Mouse (Mus musculus) neural tube, embryonic 12.5 days (tissue): ENCODE data around the gene Cfdp1. TPM values are rescaled to one million over a fixed set of nuclear protein-coding genes. Genes with fewer than 3 reads are reported as not detected.

Experiments used
- ATAC-seq: fragments of 200-750 bp; cut with Nextera tagmentation; 2 replicates; pipeline ENCODE4 v1.8.0; 2017; ENCODE audit warnings: low read depth, mild to moderate bottlenecking, moderate TSS enrichment, moderate library complexity; ENCODE audit not compliant: low FRiP score
- H3K27ac ChIP-seq: fragments of 300-500 bp; sonication (generic); 2 replicates; pipeline ENCODE4 v1.5.1; 2016
- H3K27me3 ChIP-seq: fragments of 300-500 bp; sonication (generic); replicated peaks from 2 replicates; pipeline ENCODE4 v1.6.1; 2016; ENCODE audit warnings: mild to moderate bottlenecking
- H3K36me3 ChIP-seq: fragments of 300-500 bp; sonication (generic); 2 replicates; pipeline ENCODE4 v1.6.1; 2016; ENCODE audit warnings: mild to moderate bottlenecking
- H3K4me1 ChIP-seq: fragments of 300-500 bp; sonication (generic); 2 replicates; pipeline ENCODE4 v1.6.1; 2016
- H3K4me2 ChIP-seq: fragments of 300-500 bp; sonication (generic); replicated peaks from 2 replicates; pipeline ENCODE4 v1.6.1; 2016; ENCODE audit warnings: mild to moderate bottlenecking
- H3K4me3 ChIP-seq: fragments of 300-500 bp; sonication (generic); 2 replicates; pipeline ENCODE4 v1.5.1; 2016
- H3K9ac ChIP-seq: fragments of 300-500 bp; sonication (generic); 2 replicates; pipeline ENCODE4 v1.6.1; 2016; ENCODE audit warnings: mild to moderate bottlenecking
- H3K9me3 ChIP-seq: fragments of 300-500 bp; sonication (generic); 2 replicates; pipeline ENCODE4 v1.6.1; 2016; ENCODE audit warnings: mild to moderate bottlenecking
- WGBS: fragments of 180-500 bp; shearing (Covaris S2); methylation state at CpG from one replicate; pipeline ENCODE4 v1.1.7; 2016; 5-methylcytosine and 5-hydroxymethylcytosine counted together
- polyA plus RNA-seq: library from polyadenylated mRNA; unstranded; fragments of >200 nt; fragmentation: Nextera tagmentation; extraction: Ambion mirVana; gene quantifications from 2 replicates; pipeline ENCODE4 v1.2.1, GENCODE M21; 2016

Gene Cfdp1
- polyA plus RNA-seq, 1 experiment from 2014 or later = 201 TPM

GRCm38 (mm10) chr8:111733581-111734243, 120.4 kb downstream of the Cfdp1 start:
- H3K9me3 ChIP-seq = no peaks in the 10 kb centered on the region
- H3K4me3 ChIP-seq = no peak overlapping the region
- H3K27me3 ChIP-seq = no peaks in the 10 kb centered on the region
- H3K27ac ChIP-seq = no peak overlapping the region
- WGBS = 4% methylated on average over 5 of the region's 5 CpGs
- peak overlapping the region; percentile 26; the same call in 1 of the 2 replicates for H3K9ac ChIP-seq
- no peaks in the 10 kb centered on the region for H3K36me3 ChIP-seq
- peaks cover 92% of the 10 kb centered on the region for H3K4me1 ChIP-seq
- peak overlapping the region; percentile 14; the same call in 1 of the 2 replicates for H3K4me2 ChIP-seq
- ATAC-seq = no peak

- H3K27ac ChIP-seq = peak overlapping the region; percentile 57
- peak overlapping the region; percentile 91 for H3K4me2 ChIP-seq
- H3K36me3 ChIP-seq = no peaks in the 10 kb centered on the region
- H3K9me3 ChIP-seq = no peaks in the 10 kb centered on the region
- H3K4me1 ChIP-seq = peaks cover 89% of the 10 kb centered on the region
- 33% methylated on average over 10 of the region's 10 CpGs for WGBS
- H3K4me3 ChIP-seq = peak overlapping the region; percentile 71
- ATAC-seq = peak; percentile 35; the same call in 1 of the 2 replicates
- H3K27me3 ChIP-seq = no peaks in the 10 kb centered on the region
- H3K9ac ChIP-seq = peak overlapping the region; percentile 40
These were observed 121.5 kb downstream of the Cfdp1 start for GRCm38 (mm10) chr8:111732406-111733085.

DNA sequence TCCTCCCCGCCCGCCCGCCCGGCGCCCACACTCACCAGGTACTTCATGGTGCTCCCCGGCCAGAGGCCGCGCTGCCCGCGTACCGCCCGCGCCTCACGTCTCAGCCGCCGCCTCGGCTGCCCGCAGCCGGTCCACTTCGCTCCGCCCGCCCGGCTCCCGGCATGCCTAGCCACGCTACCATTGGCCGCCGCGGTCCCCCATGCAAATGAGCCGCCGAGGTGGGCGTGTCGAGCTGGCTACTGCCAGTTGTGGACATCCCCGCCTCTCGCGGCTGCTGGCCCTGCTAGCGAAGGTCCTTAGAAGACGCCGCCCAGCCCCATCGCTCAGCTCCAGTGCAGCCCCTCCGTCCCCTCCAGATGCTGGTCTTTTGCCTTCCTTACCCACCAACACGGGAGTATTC, 122.1 kb downstream of the Cfdp1 start:
- Histone ChIP-seq H3K27me3 (no peaks in the 10 kb centered on the region), H3K9me3 (no peaks in the 10 kb centered on the region), H3K27ac (peak overlapping the region; percentile 57; the same call in 1 of the 2 replicates), H3K4me3 (peak overlapping the region; percentile 71), H3K4me2 (peak overlapping the region; percentile 91), H3K36me3 (no peaks in the 10 kb centered on the region), H3K4me1 (peaks cover 88% of the 10 kb centered on the region), H3K9ac (peak overlapping the region; percentile 89)
- ATAC-seq = peak; percentile 92
- 1% methylated on average over 40 of the region's 41 CpGs for WGBS

GRCm38 (mm10) chr8:111731231-111731977, 122.7 kb downstream of the Cfdp1 start:
- H3K4me3 ChIP-seq = peak overlapping the region; percentile 71
- H3K4me2 ChIP-seq = peak overlapping the region; percentile 91
- ATAC-seq = peak; percentile 22
- 1% methylated on average over 39 of the region's 39 CpGs for WGBS
- H3K4me1 ChIP-seq = peaks cover 88% of the 10 kb centered on the region
- no peaks in the 10 kb centered on the region for H3K27me3 ChIP-seq
- peak overlapping the region; percentile 89 for H3K9ac ChIP-seq
- H3K36me3 ChIP-seq = no peaks in the 10 kb centered on the region
- H3K27ac ChIP-seq = 0 out of 2 replicates have a peak overlapping the region, but pooled peaks have one; percentile 42
- no peaks in the 10 kb centered on the region for H3K9me3 ChIP-seq

DNA sequence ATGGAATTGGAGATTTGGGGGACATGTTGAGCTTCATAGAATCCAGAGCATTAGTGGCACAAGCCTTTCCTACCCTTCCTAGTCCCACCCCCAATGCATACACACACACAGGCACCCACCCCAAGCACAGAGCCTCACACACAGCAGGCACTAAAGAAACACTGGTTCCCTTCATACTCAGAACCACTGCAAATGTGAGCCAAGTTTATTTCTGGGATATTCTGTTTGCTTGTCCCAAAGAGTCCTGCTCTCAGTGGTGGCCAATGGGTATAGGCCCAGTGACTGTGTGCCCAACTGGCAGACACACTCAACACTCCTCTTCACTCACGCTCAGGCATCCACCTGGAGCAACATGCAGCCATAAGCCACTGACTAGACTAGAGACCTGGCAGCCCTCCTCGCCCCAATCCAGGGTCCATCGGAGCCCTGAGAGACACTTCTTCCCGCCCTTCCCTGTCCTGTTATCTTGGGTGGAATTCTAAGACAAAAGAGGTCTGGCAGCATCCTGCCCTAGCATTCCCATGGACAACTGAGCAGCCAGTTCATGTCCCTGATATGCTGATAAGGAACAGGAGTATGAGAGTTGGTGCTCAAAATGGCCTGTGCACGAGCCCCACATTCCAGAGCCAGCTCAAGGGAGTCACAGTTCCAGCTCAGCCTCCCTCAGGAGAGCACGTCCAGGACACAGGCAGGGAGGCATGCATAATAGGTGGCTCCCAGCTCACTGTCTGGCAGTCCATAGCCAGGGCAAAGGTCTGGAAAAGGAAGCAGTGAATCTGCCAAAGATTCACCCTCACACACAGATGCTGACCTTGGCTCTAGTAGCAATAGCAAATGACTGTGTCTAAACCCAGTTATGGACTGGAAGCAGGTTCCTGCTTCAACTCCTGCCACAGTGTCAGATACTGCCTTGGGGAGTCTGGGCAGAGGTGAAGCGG, 124.6 kb downstream of the Cfdp1 start:
- H3K4me1 ChIP-seq = peaks cover 74% of the 10 kb centered on the region
- H3K36me3 ChIP-seq = no peaks in the 10 kb centered on the region
- no peak overlapping the region for H3K9ac ChIP-seq
- no peak overlapping the region for H3K27ac ChIP-seq
- no peaks in the 10 kb centered on the region for H3K9me3 ChIP-seq
- peak overlapping the region; percentile 91 for H3K4me2 ChIP-seq
- ATAC-seq = no peak
- no peak overlapping the region for H3K4me3 ChIP-seq
- WGBS = 68% methylated on average over 7 of the region's 7 CpGs
- H3K27me3 ChIP-seq = no peaks in the 10 kb centered on the region

- H3K4me2 ChIP-seq = no peak overlapping the region
- no peaks in the 10 kb centered on the region for H3K36me3 ChIP-seq
- no peak for ATAC-seq
- no peak overlapping the region for H3K4me3 ChIP-seq
- WGBS = 76% methylated on average over 5 of the region's 5 CpGs
- peaks cover 63% of the 10 kb centered on the region for H3K4me1 ChIP-seq
- H3K9me3 ChIP-seq = no peaks in the 10 kb centered on the region
- H3K27me3 ChIP-seq = no peaks in the 10 kb centered on the region
- no peak overlapping the region for H3K9ac ChIP-seq
- no peak overlapping the region for H3K27ac ChIP-seq
These were observed 125.6 kb downstream of the Cfdp1 start for GRCm38 (mm10) chr8:111728481-111728880.

- ATAC-seq = no peak
- Histone ChIP-seq H3K4me3 (no peak overlapping the region), H3K27me3 (no peaks in the 10 kb centered on the region), H3K4me1 (peaks cover 54% of the 10 kb centered on the region), H3K4me2 (no peak overlapping the region), H3K36me3 (no peaks in the 10 kb centered on the region), H3K27ac (no peak overlapping the region), H3K9ac (no peak overlapping the region), H3K9me3 (no peaks in the 10 kb centered on the region)
- 67% methylated on average over 4 of the region's 4 CpGs for WGBS
These were observed 126.5 kb downstream of the Cfdp1 start for GRCm38 (mm10) chr8:111727553-111727952.

DNA sequence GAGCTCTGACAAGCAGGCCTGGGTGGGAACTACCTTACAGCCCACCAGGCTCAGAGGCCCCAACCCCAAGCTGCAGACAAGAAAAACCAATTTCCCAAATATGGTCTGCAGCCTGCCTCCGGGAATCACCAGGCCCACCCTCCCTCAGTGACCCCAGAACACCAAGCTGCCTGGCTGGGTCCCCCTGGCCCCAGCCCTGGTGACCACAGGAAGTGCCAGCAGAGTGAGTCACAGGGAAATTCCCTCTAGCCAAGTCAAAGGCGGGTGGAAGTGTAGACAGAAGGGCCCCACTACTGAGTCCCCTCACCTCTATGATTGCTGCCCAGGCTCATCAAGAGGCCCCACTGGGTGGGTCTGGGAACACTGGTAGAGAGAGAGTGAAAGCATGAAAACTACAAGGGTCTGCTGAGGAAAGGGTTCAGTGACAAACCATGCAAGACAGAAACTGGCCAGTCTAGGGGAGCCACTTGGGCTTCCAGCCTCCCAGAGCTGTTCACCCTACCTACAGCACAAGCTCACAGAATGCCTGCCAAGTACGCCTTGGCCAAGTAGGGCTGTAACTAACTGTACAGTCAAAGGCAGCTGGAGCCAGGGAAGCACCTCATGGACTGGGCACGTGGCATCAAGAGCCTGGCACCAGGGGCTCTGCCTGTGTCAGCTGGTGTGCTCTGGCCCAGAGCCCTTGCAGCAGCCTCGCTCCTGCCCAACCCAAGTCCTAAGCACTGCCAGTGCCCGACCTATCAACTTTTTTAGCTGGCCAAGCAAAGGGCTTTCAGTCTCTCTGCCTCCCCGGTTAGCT, 127.8 kb downstream of the Cfdp1 start:
- WGBS = 83% methylated on average over 7 of the region's 7 CpGs
- peaks cover 2% of the 10 kb centered on the region for H3K36me3 ChIP-seq
- H3K4me1 ChIP-seq = peaks cover 46% of the 10 kb centered on the region
- H3K27me3 ChIP-seq = no peaks in the 10 kb centered on the region
- ATAC-seq = no peak
- no peak overlapping the region for H3K4me3 ChIP-seq
- no peak overlapping the region for H3K9ac ChIP-seq
- no peaks in the 10 kb centered on the region for H3K9me3 ChIP-seq
- no peak overlapping the region for H3K4me2 ChIP-seq
- H3K27ac ChIP-seq = no peak overlapping the region

- Histone ChIP-seq H3K36me3 (peaks cover 11% of the 10 kb centered on the region), H3K9me3 (no peaks in the 10 kb centered on the region), H3K4me1 (peaks cover 42% of the 10 kb centered on the region), H3K4me2 (no peak overlapping the region), H3K9ac (no peak overlapping the region), H3K4me3 (no peak overlapping the region), H3K27ac (no peak overlapping the region), H3K27me3 (no peaks in the 10 kb centered on the region)
- 93% methylated on average over 6 of the region's 6 CpGs for WGBS
- ATAC-seq = no peak
These were observed 128.8 kb downstream of the Cfdp1 start for GRCm38 (mm10) chr8:111725341-111725740.

DNA sequence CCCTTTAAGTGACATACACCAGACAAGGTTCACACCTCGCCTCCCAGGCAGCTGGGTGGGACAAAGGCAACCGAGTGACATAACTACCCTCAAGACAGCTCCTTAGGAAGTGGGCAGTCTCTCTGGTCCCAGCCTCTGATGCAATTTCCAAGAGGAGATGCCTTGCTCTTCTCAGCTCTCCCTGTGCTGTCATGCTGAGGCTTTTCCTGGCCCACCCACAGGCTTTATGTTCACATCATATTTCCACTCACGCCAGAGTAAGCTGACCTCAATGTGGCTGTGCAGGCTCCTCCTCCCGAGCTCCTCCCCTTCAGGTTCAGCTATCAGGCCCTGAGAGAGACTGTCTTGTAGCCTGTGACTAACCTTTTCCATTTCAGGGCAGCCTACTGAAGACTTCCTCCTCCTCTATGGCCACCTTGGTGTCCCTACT, 134.0 kb downstream of the Cfdp1 start:
- H3K27me3 ChIP-seq = no peaks in the 10 kb centered on the region
- no peak overlapping the region for H3K4me2 ChIP-seq
- peaks cover 36% of the 10 kb centered on the region for H3K36me3 ChIP-seq
- WGBS = 72% methylated on average over 4 of the region's 4 CpGs
- no peak overlapping the region for H3K4me3 ChIP-seq
- no peak overlapping the region for H3K27ac ChIP-seq
- no peaks in the 10 kb centered on the region for H3K9me3 ChIP-seq
- H3K9ac ChIP-seq = no peak overlapping the region
- H3K4me1 ChIP-seq = peaks cover 39% of the 10 kb centered on the region
- ATAC-seq = no peak

GRCm38 (mm10) chr8:111718937-111719336, 135.2 kb downstream of the Cfdp1 start:
- H3K9ac ChIP-seq = no peak overlapping the region
- H3K27me3 ChIP-seq = no peaks in the 10 kb centered on the region
- 66% methylated on average over 5 of the region's 5 CpGs for WGBS
- no peak overlapping the region for H3K4me3 ChIP-seq
- ATAC-seq = no peak
- H3K9me3 ChIP-seq = no peaks in the 10 kb centered on the region
- H3K27ac ChIP-seq = no peak overlapping the region
- peaks cover 42% of the 10 kb centered on the region for H3K4me1 ChIP-seq
- H3K36me3 ChIP-seq = peaks cover 48% of the 10 kb centered on the region
- no peak overlapping the region for H3K4me2 ChIP-seq
